Mouse (Mus musculus): ENCODE results near the gene Atp5g1.

Atp5g1 gene

GRCm38 (mm10) chr11:96028130-96028529, 47.3 kb downstream of the Atp5g1 start:
- no peak for DNase-seq (ENCODE audit: low read depth)

GRCm38 (mm10) chr11:96020622-96021021, 54.8 kb downstream of the Atp5g1 start:
- DNase-seq (ENCODE audit: low read depth) = no peak

Data from c-Kit-positive CD71-positive TER-119-negative erythroid progenitor cells, embryonic 14.5 days (primary cell).